Mouse (Mus musculus) midbrain, embryonic 12.5 days (tissue): ENCODE results near the gene Utp20. TPM values are rescaled to one million over a fixed set of nuclear protein-coding genes. Genes with fewer than 3 reads are reported as not detected.

Source experiments
- ATAC-seq: fragments of 200-750 bp; cut with Nextera tagmentation; 2 replicates; pipeline ENCODE4 v1.8.0; 2017; ENCODE audit warnings: low read depth, moderate TSS enrichment, moderate library complexity; ENCODE audit not compliant: low FRiP score
- H3K27ac ChIP-seq: fragments of 300-500 bp; sonication (generic); replicated peaks from 2 replicates; pipeline ENCODE4 v1.5.1; 2016; ENCODE audit warnings: mild to moderate bottlenecking
- H3K27me3 ChIP-seq: fragments of 300-500 bp; sonication (generic); 2 replicates; pipeline ENCODE4 v1.6.1; 2016; ENCODE audit warnings: mild to moderate bottlenecking
- H3K36me3 ChIP-seq: fragments of 300-500 bp; sonication (generic); 2 replicates; pipeline ENCODE4 v1.6.1; 2016
- H3K4me1 ChIP-seq: fragments of 300-500 bp; sonication (generic); 2 replicates; pipeline ENCODE4 v1.6.1; 2016
- H3K4me2 ChIP-seq: fragments of 300-500 bp; sonication (generic); replicated peaks from 2 replicates; pipeline ENCODE4 v1.6.1; 2016; ENCODE audit warnings: mild to moderate bottlenecking, moderate library complexity
- H3K4me3 ChIP-seq: fragments of 300-500 bp; sonication (generic); 2 replicates; pipeline ENCODE4 v1.5.1; 2016; ENCODE audit warnings: mild to moderate bottlenecking
- H3K9ac ChIP-seq: fragments of 300-500 bp; sonication (generic); replicated peaks from 2 replicates; pipeline ENCODE4 v1.6.1; 2016; ENCODE audit warnings: mild to moderate bottlenecking, moderate library complexity
- H3K9me3 ChIP-seq: fragments of 300-500 bp; sonication (generic); 2 replicates; pipeline ENCODE4 v1.6.1; 2016; ENCODE audit warnings: mild to moderate bottlenecking
- whole genome bisulfite sequencing: fragments of 180-500 bp; shearing (Covaris S2); methylation state at CpG from one replicate; pipeline ENCODE4 v1.1.7; 2016; 5-methylcytosine and 5-hydroxymethylcytosine counted together
- polyA plus RNA-seq: library from polyadenylated mRNA; unstranded; fragments of >200 nt; fragmentation: Nextera tagmentation; extraction: Ambion mirVana; gene quantifications from 2 replicates; pipeline ENCODE4 v1.2.1, GENCODE M21; 2016

Utp20 gene
- 18.7 and 19.7 TPM in 2 replicates for polyA plus RNA-seq

DNA sequence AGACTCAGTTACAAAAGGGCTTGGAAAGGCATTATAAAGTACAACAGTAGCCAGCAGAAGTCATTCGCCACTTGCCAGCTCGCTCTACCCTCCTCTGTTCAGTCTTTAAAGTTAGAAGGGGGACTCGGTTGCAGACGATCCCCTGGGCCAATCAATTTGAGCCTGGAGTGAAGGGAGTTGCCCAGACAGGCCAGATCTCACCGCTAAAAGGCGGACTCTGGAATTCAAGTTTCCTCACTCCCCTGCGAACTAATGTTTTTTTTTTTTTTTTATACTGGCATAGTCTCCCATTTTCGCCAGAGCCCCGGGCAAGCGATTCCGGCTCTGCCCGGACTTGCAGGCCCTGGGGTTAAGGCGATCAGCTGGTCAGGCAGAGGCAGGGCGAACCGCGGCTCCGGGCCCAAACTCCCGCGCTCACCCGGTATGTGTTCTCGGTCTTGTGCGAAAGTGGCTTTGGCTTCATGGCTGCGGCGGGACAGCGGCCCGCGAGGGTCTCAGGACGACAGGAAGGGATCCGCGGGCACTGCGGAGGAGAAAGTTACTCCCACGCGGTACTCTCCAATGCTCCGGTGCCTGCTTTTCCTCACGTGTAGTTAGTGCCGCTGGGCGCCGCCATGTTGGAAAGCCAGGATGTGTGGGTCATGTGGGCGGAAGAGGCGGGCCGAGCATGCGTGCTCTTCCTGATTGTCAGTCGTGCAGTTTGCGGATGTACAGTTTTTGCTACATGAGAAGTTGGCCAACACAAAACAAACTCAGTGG is at the start of gene Utp20:
Gene Utp20 (minus strand): TSS at position 617 of the 759 bp plus-strand sequence.
- Histone ChIP-seq H3K36me3 (peaks cover 15% of the 10 kb centered on the region), H3K9ac (peak within 1 kb of the TSS; percentile 61), H3K4me2 (peak within 1 kb of the TSS; percentile 77), H3K27ac (no peak within 1 kb of the TSS), H3K4me3 (peak within 1 kb of the TSS; percentile 92), H3K4me1 (peaks cover 5% of the 10 kb centered on the region), H3K9me3 (no peaks in the 10 kb centered on the region), H3K27me3 (no peaks in the 10 kb centered on the region; the same call in 1 of the 2 replicates)
- ATAC-seq, result peak; percentile 100
- WGBS, result under 1% methylated on average over 44 of the region's 44 CpGs

DNA sequence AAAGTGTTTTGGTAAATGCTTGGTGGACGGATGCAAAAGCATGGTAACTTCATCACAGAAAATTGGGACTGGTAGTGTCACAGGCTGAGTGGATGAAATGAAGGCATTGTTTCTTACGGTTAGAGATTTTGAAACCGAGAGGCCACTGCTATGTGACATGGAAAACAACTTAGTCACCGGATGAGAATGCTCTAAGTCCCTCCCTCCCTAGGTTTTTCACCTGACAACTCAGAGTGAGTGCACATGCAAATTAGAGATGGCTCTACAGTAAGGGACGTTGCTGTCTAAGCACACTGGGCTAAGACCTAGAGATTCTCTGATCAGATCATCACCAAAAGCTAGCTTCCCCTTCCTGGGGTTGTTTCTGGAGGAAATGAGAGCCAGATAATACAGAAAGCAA is 48.3 kb upstream of the Utp20 start:
- Histone ChIP-seq H3K4me2 (no peak overlapping the region), H3K4me1 (no peaks in the 10 kb centered on the region), H3K36me3 (no peaks in the 10 kb centered on the region), H3K9me3 (no peaks in the 10 kb centered on the region), H3K9ac (no peak overlapping the region), H3K4me3 (no peak overlapping the region), H3K27me3 (no peaks in the 10 kb centered on the region), H3K27ac (no peak overlapping the region)
- ATAC-seq, result no peak
- 78% methylated on average over 5 of the region's 5 CpGs for WGBS

DNA sequence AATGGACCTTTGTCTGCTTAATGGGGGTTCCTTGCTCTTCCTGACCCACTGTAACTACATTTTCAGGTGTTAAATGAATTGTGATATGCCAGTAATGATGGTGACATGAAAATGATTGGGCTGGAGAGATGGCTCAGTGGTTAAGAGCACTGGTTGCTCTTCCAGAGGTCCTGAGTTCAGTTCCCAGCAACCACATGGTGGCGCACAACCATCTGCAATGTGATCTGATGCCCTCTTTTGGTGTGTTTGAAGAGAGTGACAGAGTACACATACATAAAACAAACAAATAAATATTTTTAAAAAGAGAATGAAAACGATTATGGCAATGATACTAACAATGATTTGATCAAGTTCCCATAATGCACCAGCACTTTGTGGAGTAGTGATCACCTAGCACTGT is 39.4 kb upstream of the Utp20 start:
- H3K9me3 ChIP-seq, result no peaks in the 10 kb centered on the region
- H3K4me2 ChIP-seq, result no peak overlapping the region
- no peaks in the 10 kb centered on the region for H3K36me3 ChIP-seq
- no peak overlapping the region for H3K27ac ChIP-seq
- no peaks in the 10 kb centered on the region for H3K27me3 ChIP-seq
- H3K4me1 ChIP-seq, result no peaks in the 10 kb centered on the region
- no peak overlapping the region for H3K9ac ChIP-seq
- ATAC-seq, result no peak
- WGBS, result 71% methylated on average over 2 of the region's 2 CpGs
- H3K4me3 ChIP-seq, result no peak overlapping the region

- H3K27me3 ChIP-seq, result no peaks in the 10 kb centered on the region
- WGBS, result 91% methylated on average over 5 of the region's 5 CpGs
- no peak overlapping the region for H3K9ac ChIP-seq
- no peak for ATAC-seq
- no peak overlapping the region for H3K27ac ChIP-seq
- H3K4me3 ChIP-seq, result no peak overlapping the region
- H3K4me1 ChIP-seq, result no peaks in the 10 kb centered on the region
- H3K36me3 ChIP-seq, result no peaks in the 10 kb centered on the region
- H3K9me3 ChIP-seq, result no peaks in the 10 kb centered on the region
- H3K4me2 ChIP-seq, result no peak overlapping the region
Measured at GRCm38 (mm10) chr10:88862293-88862692, 35.7 kb upstream of the Utp20 start.

DNA sequence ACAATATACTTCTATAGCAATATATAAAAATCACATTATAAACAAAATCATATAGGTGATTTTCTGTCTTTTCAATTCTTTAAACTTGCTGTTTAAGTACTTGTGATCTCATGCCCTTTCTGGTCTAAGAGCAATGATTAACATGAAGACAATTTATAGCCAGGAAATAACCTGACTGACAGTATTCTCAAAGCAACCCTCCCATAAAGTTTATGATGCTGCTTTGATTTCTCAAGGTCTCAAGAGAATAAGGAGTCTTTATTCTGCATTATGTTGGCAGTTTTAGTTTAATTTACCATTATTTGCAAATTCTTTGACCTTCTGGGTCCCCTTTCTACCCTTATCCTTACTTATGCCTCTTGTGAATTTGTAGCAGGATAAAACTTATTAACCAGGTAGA is 34.8 kb upstream of the Utp20 start:
- no peak for ATAC-seq
- Histone ChIP-seq H3K4me1 (no peaks in the 10 kb centered on the region), H3K27ac (no peak overlapping the region), H3K9ac (no peak overlapping the region), H3K4me2 (no peak overlapping the region), H3K4me3 (no peak overlapping the region), H3K27me3 (no peaks in the 10 kb centered on the region), H3K36me3 (no peaks in the 10 kb centered on the region), H3K9me3 (no peaks in the 10 kb centered on the region)

- Histone ChIP-seq H3K4me1 (no peaks in the 10 kb centered on the region), H3K9me3 (no peaks in the 10 kb centered on the region), H3K4me3 (no peak overlapping the region), H3K36me3 (no peaks in the 10 kb centered on the region), H3K4me2 (no peak overlapping the region), H3K9ac (no peak overlapping the region), H3K27ac (no peak overlapping the region), H3K27me3 (no peaks in the 10 kb centered on the region)
- no peak for ATAC-seq
- 83% methylated on average over 3 of the region's 3 CpGs for WGBS
Measured at GRCm38 (mm10) chr10:88860911-88861310, 34.3 kb upstream of the Utp20 start.

- Histone ChIP-seq H3K36me3 (no peaks in the 10 kb centered on the region), H3K27ac (no peak overlapping the region), H3K27me3 (no peaks in the 10 kb centered on the region), H3K4me3 (no peak overlapping the region), H3K9me3 (no peaks in the 10 kb centered on the region), H3K4me2 (no peak overlapping the region), H3K4me1 (no peaks in the 10 kb centered on the region), H3K9ac (no peak overlapping the region)
- ATAC-seq, result no peak
- WGBS, result 90% methylated on average over 7 of the region's 7 CpGs
Measured at GRCm38 (mm10) chr10:88853326-88853725, 26.7 kb upstream of the Utp20 start.

- H3K27me3 ChIP-seq, result no peaks in the 10 kb centered on the region
- no peaks in the 10 kb centered on the region for H3K9me3 ChIP-seq
- H3K27ac ChIP-seq, result no peak overlapping the region
- H3K4me1 ChIP-seq, result no peaks in the 10 kb centered on the region
- no peak overlapping the region for H3K9ac ChIP-seq
- no peaks in the 10 kb centered on the region for H3K36me3 ChIP-seq
- no peak overlapping the region for H3K4me2 ChIP-seq
- H3K4me3 ChIP-seq, result no peak overlapping the region
- 92% methylated on average over 4 of the region's 4 CpGs for WGBS
- no peak for ATAC-seq
Measured at GRCm38 (mm10) chr10:88849976-88850375, 23.4 kb upstream of the Utp20 start.

DNA sequence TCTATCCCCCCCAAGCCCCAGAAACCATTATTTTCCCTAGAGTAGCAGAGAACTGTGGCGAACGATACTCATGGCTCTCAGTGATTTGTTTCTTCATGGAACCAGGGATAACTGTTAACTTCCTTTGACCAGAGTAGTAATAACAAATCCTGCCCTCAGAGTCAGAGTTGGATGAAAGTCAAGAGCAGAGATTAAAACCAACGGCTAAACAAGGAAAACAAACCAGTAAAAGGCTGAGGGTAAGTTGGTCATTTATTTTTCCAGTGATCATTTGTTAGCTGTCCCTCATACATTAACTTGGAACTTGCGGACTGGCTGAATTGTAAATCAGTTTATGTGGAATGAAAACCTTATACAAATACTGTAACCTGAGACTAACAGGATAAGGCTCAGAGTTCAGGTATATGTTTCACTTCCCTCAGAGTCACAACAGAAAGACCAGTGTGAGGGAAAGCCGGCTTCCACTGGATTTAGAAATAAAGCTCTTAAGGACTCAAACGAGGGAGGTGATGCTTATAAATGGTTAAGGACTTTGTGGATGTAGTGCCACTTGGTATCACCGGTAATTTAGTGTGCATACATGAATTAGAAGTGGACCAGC is 22.4 kb upstream of the Utp20 start:
- WGBS, result 88% methylated on average over 7 of the region's 7 CpGs

DNA sequence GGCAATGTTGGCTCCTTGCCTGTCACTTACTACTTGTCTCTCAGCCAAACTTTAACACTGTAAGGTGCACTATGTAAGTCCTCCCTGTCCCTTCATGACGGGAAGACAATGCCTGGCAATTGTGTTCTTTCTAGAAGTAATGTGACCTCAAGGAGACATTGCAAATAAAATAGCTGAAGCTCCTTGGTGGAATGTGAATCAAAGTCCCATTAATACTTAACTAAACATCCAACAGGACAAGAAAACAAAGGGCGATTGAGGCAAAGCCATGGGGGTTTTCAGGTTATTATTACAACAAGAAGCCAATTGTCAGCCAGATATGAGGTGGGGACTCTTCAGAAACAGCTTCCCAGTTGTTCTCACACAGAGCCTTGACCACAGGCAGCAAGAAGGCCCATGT is 7.6 kb upstream of the Utp20 start:
- Histone ChIP-seq H3K36me3 (no peaks in the 10 kb centered on the region), H3K27me3 (no peaks in the 10 kb centered on the region), H3K9ac (no peak overlapping the region), H3K4me3 (no peak overlapping the region), H3K9me3 (no peaks in the 10 kb centered on the region), H3K27ac (no peak overlapping the region), H3K4me2 (no peak overlapping the region), H3K4me1 (no peaks in the 10 kb centered on the region)
- WGBS, result 76% methylated on average over 2 of the region's 2 CpGs
- ATAC-seq, result no peak

More for the DNA sequence above, 22.4 kb upstream of the Utp20 start:
- no peak overlapping the region for H3K4me3 ChIP-seq
- H3K27ac ChIP-seq, result no peak overlapping the region
- H3K4me1 ChIP-seq, result no peaks in the 10 kb centered on the region
- ATAC-seq, result no peak
- no peak overlapping the region for H3K9ac ChIP-seq
- no peaks in the 10 kb centered on the region for H3K9me3 ChIP-seq
- H3K4me2 ChIP-seq, result no peak overlapping the region
- no peaks in the 10 kb centered on the region for H3K27me3 ChIP-seq
- no peaks in the 10 kb centered on the region for H3K36me3 ChIP-seq

GRCm38 (mm10) chr10:88828361-88828760 is 1.8 kb upstream of the Utp20 start:
- Histone ChIP-seq H3K4me1 (peaks cover 5% of the 10 kb centered on the region), H3K36me3 (peaks cover 7% of the 10 kb centered on the region; the same call in 1 of the 2 replicates)

DNA sequence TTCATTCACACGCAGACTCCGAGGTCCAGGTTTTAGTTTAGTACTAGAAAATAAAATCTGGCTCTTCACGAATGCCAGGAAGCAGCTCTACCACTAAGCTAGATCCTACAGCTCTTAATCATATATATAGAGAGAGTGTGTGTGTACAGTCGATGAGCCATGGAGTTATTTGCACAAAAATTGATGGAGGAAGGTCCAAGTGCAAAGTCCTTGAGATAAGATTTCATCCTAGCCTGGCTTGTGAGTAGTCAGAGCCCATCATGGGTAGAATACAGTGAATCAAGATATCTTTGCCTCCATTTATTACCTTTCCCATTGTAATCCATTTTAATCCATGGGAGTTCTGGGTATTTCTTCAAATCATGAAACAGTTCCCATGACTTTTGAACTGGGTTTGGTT is 992 bp upstream of the Utp20 start:
- no peak overlapping the region for H3K9ac ChIP-seq
- H3K9me3 ChIP-seq, result no peaks in the 10 kb centered on the region
- peak overlapping the region; percentile 77 for H3K4me2 ChIP-seq
- peaks cover 5% of the 10 kb centered on the region for H3K4me1 ChIP-seq
- H3K27me3 ChIP-seq, result no peaks in the 10 kb centered on the region; the same call in 1 of the 2 replicates
- H3K4me3 ChIP-seq, result peak overlapping the region; percentile 92; the same call in 1 of the 2 replicates
- ATAC-seq, result no peak
- WGBS, result 88% methylated on average over 4 of the region's 4 CpGs
- no peak overlapping the region for H3K27ac ChIP-seq
- peaks cover 9% of the 10 kb centered on the region; the same call in 1 of the 2 replicates for H3K36me3 ChIP-seq

More at GRCm38 (mm10) chr10:88828361-88828760, 1.8 kb upstream of the Utp20 start:
- no peak overlapping the region for H3K27ac ChIP-seq
- no peaks in the 10 kb centered on the region for H3K9me3 ChIP-seq
- no peak overlapping the region for H3K4me3 ChIP-seq
- ATAC-seq, result no peak
- no peaks in the 10 kb centered on the region; the same call in 1 of the 2 replicates for H3K27me3 ChIP-seq
- no peak overlapping the region for H3K4me2 ChIP-seq
- H3K9ac ChIP-seq, result no peak overlapping the region
